Mouse (Mus musculus): ENCODE results near the gene Rgs8. TPM values are rescaled to one million over a fixed set of nuclear protein-coding genes. Genes with fewer than 3 reads are reported as not detected.

The Rgs8 gene
- polyA plus RNA-seq, 1 experiment from 2014 or later = 0.27 TPM

DNA sequence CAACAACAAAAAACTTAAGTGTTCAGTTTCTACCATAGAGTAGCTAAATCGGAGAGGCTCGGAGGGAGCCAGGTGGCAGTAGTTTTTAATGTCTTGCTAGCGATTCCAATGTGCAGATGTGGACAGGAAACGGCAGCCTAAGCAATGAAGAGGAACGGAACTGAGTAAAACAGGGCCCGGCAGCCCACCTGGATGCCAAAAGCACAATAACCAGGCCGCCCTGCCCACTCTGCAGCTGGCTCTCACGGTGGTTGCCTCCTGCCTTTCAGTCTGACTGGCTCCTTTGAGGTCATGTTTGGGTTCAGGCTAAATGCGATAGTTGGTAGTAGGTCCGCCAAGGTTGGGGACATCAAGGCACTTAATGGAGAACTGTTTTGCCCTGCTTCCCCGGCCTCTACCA is 43.3 kb downstream of the Rgs8 start:
- H3K9ac ChIP-seq (ENCODE audit: low read depth, low read length) = no peak overlapping the region
- no peaks in the 10 kb centered on the region for H3K9me3 ChIP-seq (replicated peaks; ENCODE audit: control insufficient read depth, low read length)
- WGBS (ENCODE audit: insufficient replicate concordance) = 86% methylated on average over 11 of the region's 11 CpGs
- no peak overlapping the region for H3K4me3 ChIP-seq (ENCODE audit: low read depth, low read length)
- H3K36me3 ChIP-seq (ENCODE audit: control insufficient read depth, insufficient read depth, low read length) = no peaks in the 10 kb centered on the region
- H3K4me2 ChIP-seq = no peak overlapping the region
- no peak overlapping the region for H3K27ac ChIP-seq (ENCODE audit: low read depth, low read length)
- H3K4me1 ChIP-seq (ENCODE audit: control insufficient read depth, insufficient read depth, low read length) = no peaks in the 10 kb centered on the region
- no peak for ATAC-seq (replicated peaks; ENCODE audit: insufficient number of reproducible peaks, low FRiP score, low TSS enrichment)
- no peaks in the 10 kb centered on the region for H3K27me3 ChIP-seq (ENCODE audit: control insufficient read depth, insufficient read depth, low read length)

- H3K4me1 ChIP-seq (ENCODE audit: control insufficient read depth, insufficient read depth, low read length) = no peaks in the 10 kb centered on the region
- ATAC-seq (replicated peaks; ENCODE audit: insufficient number of reproducible peaks, low FRiP score, low TSS enrichment) = no peak
Observed at GRCm38 (mm10) chr1:153696541-153696940, 43.7 kb downstream of the Rgs8 start.

GRCm38 (mm10) chr1:153697581-153698251 is 44.9 kb downstream of the Rgs8 start:
- Histone ChIP-seq H3K4me2 (no peak overlapping the region), H3K27ac (ENCODE audit: low read depth, low read length) (no peak overlapping the region), H3K4me1 (ENCODE audit: control insufficient read depth, insufficient read depth, low read length) (no peaks in the 10 kb centered on the region), H3K9me3 (replicated peaks; ENCODE audit: control insufficient read depth, low read length) (no peaks in the 10 kb centered on the region), H3K9ac (ENCODE audit: low read depth, low read length) (no peak overlapping the region), H3K36me3 (ENCODE audit: control insufficient read depth, insufficient read depth, low read length) (no peaks in the 10 kb centered on the region), H3K27me3 (ENCODE audit: control insufficient read depth, insufficient read depth, low read length) (no peaks in the 10 kb centered on the region), H3K4me3 (ENCODE audit: low read depth, low read length) (no peak overlapping the region)
- ATAC-seq (replicated peaks; ENCODE audit: insufficient number of reproducible peaks, low FRiP score, low TSS enrichment) = no peak
- 74% methylated on average over 16 of the region's 16 CpGs for WGBS (ENCODE audit: insufficient replicate concordance)

More at GRCm38 (mm10) chr1:153696541-153696940, 43.7 kb downstream of the Rgs8 start:
- H3K27me3 ChIP-seq (ENCODE audit: control insufficient read depth, insufficient read depth, low read length) = no peaks in the 10 kb centered on the region
- no peak overlapping the region for H3K4me3 ChIP-seq (ENCODE audit: low read depth, low read length)
- no peak overlapping the region for H3K27ac ChIP-seq (ENCODE audit: low read depth, low read length)
- no peaks in the 10 kb centered on the region for H3K36me3 ChIP-seq (ENCODE audit: control insufficient read depth, insufficient read depth, low read length)
- 83% methylated on average over 4 of the region's 4 CpGs for WGBS (ENCODE audit: insufficient replicate concordance)
- no peak overlapping the region for H3K9ac ChIP-seq (ENCODE audit: low read depth, low read length)
- no peaks in the 10 kb centered on the region for H3K9me3 ChIP-seq (replicated peaks; ENCODE audit: control insufficient read depth, low read length)
- no peak overlapping the region for H3K4me2 ChIP-seq

DNA sequence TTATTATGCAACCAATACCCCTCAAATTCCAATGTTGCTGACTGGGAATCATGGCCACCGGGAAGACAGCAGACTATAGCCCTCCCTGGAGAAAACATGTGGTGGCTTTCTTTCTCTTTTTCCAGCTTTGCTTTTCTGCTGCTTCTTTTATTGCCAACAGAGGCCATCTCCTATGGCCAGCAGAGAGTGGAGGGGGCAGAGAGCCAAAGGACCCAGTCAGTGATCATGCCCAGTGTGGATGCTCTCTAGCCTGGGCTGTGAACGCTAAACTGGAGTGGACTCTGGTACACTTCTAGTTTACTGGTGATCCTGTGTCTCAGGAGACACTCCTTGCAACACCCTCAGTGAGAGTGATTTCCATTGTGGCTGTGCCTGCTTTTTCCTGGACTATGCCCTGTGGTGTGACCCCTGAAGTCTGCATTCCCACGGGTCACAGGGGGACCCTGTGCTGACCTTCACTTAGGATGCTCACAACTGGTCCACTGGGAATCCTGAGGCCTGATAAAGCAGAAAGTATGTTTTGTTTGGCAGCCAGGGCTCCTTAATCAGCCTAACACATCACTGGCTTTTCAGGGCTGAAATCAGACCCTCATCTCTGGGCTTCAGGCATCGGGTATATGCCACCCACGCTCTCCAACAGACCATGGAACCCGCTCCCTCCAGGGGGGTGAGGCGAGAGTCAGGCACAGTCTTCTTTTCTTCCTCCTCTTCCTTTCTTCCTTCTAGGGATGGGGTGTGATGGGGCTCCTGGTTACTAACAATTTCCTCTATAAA is 45.7 kb downstream of the Rgs8 start:
- no peaks in the 10 kb centered on the region for H3K27me3 ChIP-seq (ENCODE audit: control insufficient read depth, insufficient read depth, low read length)
- no peak overlapping the region for H3K4me2 ChIP-seq
- H3K4me3 ChIP-seq (ENCODE audit: low read depth, low read length) = no peak overlapping the region
- no peak for ATAC-seq (replicated peaks; ENCODE audit: insufficient number of reproducible peaks, low FRiP score, low TSS enrichment)
- H3K4me1 ChIP-seq (ENCODE audit: control insufficient read depth, insufficient read depth, low read length) = peaks cover 2% of the 10 kb centered on the region
- H3K9me3 ChIP-seq (replicated peaks; ENCODE audit: control insufficient read depth, low read length) = no peaks in the 10 kb centered on the region
- H3K36me3 ChIP-seq (ENCODE audit: control insufficient read depth, insufficient read depth, low read length) = no peaks in the 10 kb centered on the region
- H3K27ac ChIP-seq (ENCODE audit: low read depth, low read length) = no peak overlapping the region
- 62% methylated on average over 7 of the region's 7 CpGs for WGBS (ENCODE audit: insufficient replicate concordance)
- H3K9ac ChIP-seq (ENCODE audit: low read depth, low read length) = no peak overlapping the region

GRCm38 (mm10) chr1:153700448-153701063 is 47.7 kb downstream of the Rgs8 start:
- H3K4me2 ChIP-seq = no peak overlapping the region
- H3K36me3 ChIP-seq (ENCODE audit: control insufficient read depth, insufficient read depth, low read length) = no peaks in the 10 kb centered on the region
- H3K27me3 ChIP-seq (ENCODE audit: control insufficient read depth, insufficient read depth, low read length) = no peaks in the 10 kb centered on the region
- ATAC-seq (replicated peaks; ENCODE audit: insufficient number of reproducible peaks, low FRiP score, low TSS enrichment) = no peak
- no peaks in the 10 kb centered on the region for H3K9me3 ChIP-seq (replicated peaks; ENCODE audit: control insufficient read depth, low read length)
- WGBS (ENCODE audit: insufficient replicate concordance) = 77% methylated on average over 11 of the region's 11 CpGs
- peaks cover 12% of the 10 kb centered on the region for H3K4me1 ChIP-seq (ENCODE audit: control insufficient read depth, insufficient read depth, low read length)
- no peak overlapping the region for H3K4me3 ChIP-seq (ENCODE audit: low read depth, low read length)
- H3K27ac ChIP-seq (ENCODE audit: low read depth, low read length) = no peak overlapping the region
- no peak overlapping the region for H3K9ac ChIP-seq (ENCODE audit: low read depth, low read length)

DNA sequence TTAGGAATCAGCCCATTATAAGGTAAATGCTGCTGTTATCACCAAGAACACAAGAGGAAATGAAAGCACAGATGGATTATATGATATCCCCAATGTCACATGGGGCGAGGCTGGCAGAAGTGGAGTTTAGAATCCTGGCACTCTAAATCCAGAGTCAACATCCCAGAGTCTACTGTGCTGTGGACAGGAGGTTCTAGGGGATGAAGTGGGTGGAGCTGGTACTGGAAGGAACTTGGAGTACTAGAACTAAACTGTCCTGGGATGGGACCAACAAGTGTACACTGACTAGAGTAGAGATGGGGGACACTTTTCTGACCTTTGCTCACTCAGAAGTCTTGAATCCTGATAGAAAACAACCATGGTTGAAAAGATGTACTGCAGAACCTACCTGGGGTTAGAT is 48.6 kb downstream of the Rgs8 start:
- ATAC-seq (replicated peaks; ENCODE audit: insufficient number of reproducible peaks, low FRiP score, low TSS enrichment) = no peak
- Histone ChIP-seq H3K9me3 (replicated peaks; ENCODE audit: control insufficient read depth, low read length) (no peaks in the 10 kb centered on the region), H3K4me1 (ENCODE audit: control insufficient read depth, insufficient read depth, low read length) (peaks cover 12% of the 10 kb centered on the region), H3K36me3 (ENCODE audit: control insufficient read depth, insufficient read depth, low read length) (no peaks in the 10 kb centered on the region), H3K4me2 (no peak overlapping the region), H3K27ac (ENCODE audit: low read depth, low read length) (no peak overlapping the region), H3K4me3 (ENCODE audit: low read depth, low read length) (no peak overlapping the region), H3K27me3 (ENCODE audit: control insufficient read depth, insufficient read depth, low read length) (no peaks in the 10 kb centered on the region), H3K9ac (ENCODE audit: low read depth, low read length) (no peak overlapping the region)
- WGBS (ENCODE audit: insufficient replicate concordance) = 87% methylated on average over 1 of the region's 1 CpGs

- no peak overlapping the region for H3K9ac ChIP-seq (ENCODE audit: low read depth, low read length)
- H3K27me3 ChIP-seq (ENCODE audit: control insufficient read depth, insufficient read depth, low read length) = no peaks in the 10 kb centered on the region
- no peaks in the 10 kb centered on the region for H3K36me3 ChIP-seq (ENCODE audit: control insufficient read depth, insufficient read depth, low read length)
- H3K9me3 ChIP-seq (replicated peaks; ENCODE audit: control insufficient read depth, low read length) = no peaks in the 10 kb centered on the region
- 66% methylated on average over 8 of the region's 8 CpGs for WGBS (ENCODE audit: insufficient replicate concordance)
- no peak overlapping the region for H3K4me2 ChIP-seq
- H3K27ac ChIP-seq (ENCODE audit: low read depth, low read length) = no peak overlapping the region
- no peak overlapping the region for H3K4me3 ChIP-seq (ENCODE audit: low read depth, low read length)
- H3K4me1 ChIP-seq (ENCODE audit: control insufficient read depth, insufficient read depth, low read length) = peaks cover 12% of the 10 kb centered on the region
- no peak for ATAC-seq (replicated peaks; ENCODE audit: insufficient number of reproducible peaks, low FRiP score, low TSS enrichment)
Observed at GRCm38 (mm10) chr1:153702166-153702852, 49.5 kb downstream of the Rgs8 start.

DNA sequence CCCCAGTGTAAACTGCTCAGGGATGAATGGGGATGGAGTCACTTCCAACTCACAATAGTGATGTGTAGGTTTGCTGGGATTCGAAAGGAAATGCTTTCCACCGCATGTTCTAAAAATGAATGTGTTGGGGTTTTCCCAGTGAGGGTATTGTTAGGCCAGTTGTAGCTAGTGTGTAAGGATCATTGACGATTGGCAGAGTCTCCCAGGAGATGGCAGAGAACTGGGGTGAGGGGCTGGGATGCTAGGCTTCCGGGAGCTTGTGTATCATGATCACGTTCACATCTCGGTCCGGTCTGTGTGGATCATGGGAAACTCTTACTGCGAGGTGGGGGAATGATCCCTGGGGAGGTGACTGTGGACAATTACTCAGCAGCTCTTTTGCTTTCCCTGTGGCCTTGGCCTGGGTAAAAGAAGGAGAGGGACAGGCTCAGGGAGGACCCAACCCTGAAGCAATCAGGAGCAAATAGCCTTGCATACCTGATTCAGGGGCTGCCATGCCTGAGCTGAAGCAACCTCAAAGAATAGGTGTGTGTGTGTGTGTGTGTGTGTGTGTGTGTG is 50.1 kb downstream of the Rgs8 start:
- Histone ChIP-seq H3K9me3 (replicated peaks; ENCODE audit: control insufficient read depth, low read length) (no peaks in the 10 kb centered on the region), H3K27ac (ENCODE audit: low read depth, low read length) (no peak overlapping the region), H3K4me1 (ENCODE audit: control insufficient read depth, insufficient read depth, low read length) (peaks cover 12% of the 10 kb centered on the region), H3K27me3 (ENCODE audit: control insufficient read depth, insufficient read depth, low read length) (no peaks in the 10 kb centered on the region), H3K36me3 (ENCODE audit: control insufficient read depth, insufficient read depth, low read length) (no peaks in the 10 kb centered on the region), H3K4me2 (no peak overlapping the region), H3K9ac (ENCODE audit: low read depth, low read length) (no peak overlapping the region), H3K4me3 (ENCODE audit: low read depth, low read length) (no peak overlapping the region)
- no peak for ATAC-seq (replicated peaks; ENCODE audit: insufficient number of reproducible peaks, low FRiP score, low TSS enrichment)
- WGBS (ENCODE audit: insufficient replicate concordance) = 65% methylated on average over 8 of the region's 8 CpGs
